Mouse (Mus musculus): ENCODE results near the gene Mrpl34. TPM values are rescaled to one million over a fixed set of nuclear protein-coding genes. Genes with fewer than 3 reads are reported as not detected.

Mrpl34 gene
- polyA plus RNA-seq, 1 experiment from 2014 or later = 175 TPM

- no peak overlapping the region for H3K4me3 ChIP-seq
- 73% methylated on average over 20 of the region's 20 CpGs for WGBS
- peaks cover 42% of the 10 kb centered on the region for H3K36me3 ChIP-seq
- ATAC-seq (ENCODE audit: insufficient number of reproducible peaks, low FRiP score) = no peak
- no peak overlapping the region for H3K4me2 ChIP-seq
- no peak overlapping the region for H3K9ac ChIP-seq
- peaks cover 7% of the 10 kb centered on the region; the same call in 1 of the 2 replicates for H3K4me1 ChIP-seq (replicated peaks)
- H3K9me3 ChIP-seq (replicated peaks) = no peaks in the 10 kb centered on the region
- peaks cover 32% of the 10 kb centered on the region for H3K27me3 ChIP-seq (replicated peaks)
- no peak overlapping the region for H3K27ac ChIP-seq (ENCODE audit: poor library complexity, severe bottlenecking)
Measured at GRCm38 (mm10) chr8:71457659-71458270, 7.0 kb upstream of the Mrpl34 start.

GRCm38 (mm10) chr8:71460716-71461115 is 4.0 kb upstream of the Mrpl34 start:
- Histone ChIP-seq H3K9me3 (replicated peaks) (no peaks in the 10 kb centered on the region), H3K4me1 (replicated peaks) (peaks cover 20% of the 10 kb centered on the region), H3K27ac (ENCODE audit: poor library complexity, severe bottlenecking) (no peak overlapping the region), H3K4me3 (no peak overlapping the region), H3K9ac (no peak overlapping the region), H3K4me2 (no peak overlapping the region), H3K36me3 (peaks cover 42% of the 10 kb centered on the region), H3K27me3 (replicated peaks) (peaks cover 30% of the 10 kb centered on the region)
- ATAC-seq (ENCODE audit: insufficient number of reproducible peaks, low FRiP score) = no peak
- WGBS = 86% methylated on average over 6 of the region's 6 CpGs

DNA sequence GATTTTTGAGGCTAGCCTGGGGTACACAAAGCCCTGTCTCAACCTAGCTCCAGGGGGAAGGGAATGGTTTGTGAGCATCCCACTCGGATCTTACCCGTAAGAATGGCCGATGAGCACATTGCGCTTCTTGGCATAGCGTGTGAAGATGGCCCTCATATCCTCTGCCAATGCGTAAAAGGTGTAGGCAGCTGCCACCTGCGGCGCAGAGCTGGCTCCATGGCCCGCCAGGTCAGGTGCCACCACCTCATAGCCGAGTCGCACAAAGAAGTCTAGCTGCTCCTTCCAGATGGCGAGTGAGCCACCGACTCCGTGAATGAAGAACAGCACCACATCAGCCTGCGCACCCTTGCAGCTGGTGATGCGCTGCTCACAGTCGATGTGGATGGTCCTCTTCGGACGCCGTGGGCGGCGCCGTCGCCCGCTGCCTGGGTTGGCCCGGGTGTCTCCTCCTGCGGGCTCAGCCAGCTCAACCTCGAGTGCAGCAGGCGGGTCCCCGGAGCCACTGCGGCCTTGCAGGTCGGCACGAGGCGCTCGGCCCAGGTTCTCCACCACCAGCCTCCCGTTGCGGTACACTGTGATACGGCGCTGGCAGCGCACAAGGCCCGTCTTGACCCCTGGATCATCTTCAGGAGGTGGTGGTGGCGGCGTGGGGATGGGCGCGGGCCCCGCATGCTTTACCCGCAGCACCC is 3.5 kb upstream of the Mrpl34 start:
- H3K4me3 ChIP-seq = no peak overlapping the region
- no peak overlapping the region for H3K9ac ChIP-seq
- peaks cover 23% of the 10 kb centered on the region for H3K4me1 ChIP-seq (replicated peaks)
- ATAC-seq (ENCODE audit: insufficient number of reproducible peaks, low FRiP score) = no peak
- no peak overlapping the region for H3K4me2 ChIP-seq
- H3K36me3 ChIP-seq = peaks cover 42% of the 10 kb centered on the region
- H3K9me3 ChIP-seq (replicated peaks) = no peaks in the 10 kb centered on the region
- H3K27me3 ChIP-seq (replicated peaks) = peaks cover 25% of the 10 kb centered on the region
- no peak overlapping the region for H3K27ac ChIP-seq (ENCODE audit: poor library complexity, severe bottlenecking)
- 61% methylated on average over 47 of the region's 47 CpGs for WGBS

DNA sequence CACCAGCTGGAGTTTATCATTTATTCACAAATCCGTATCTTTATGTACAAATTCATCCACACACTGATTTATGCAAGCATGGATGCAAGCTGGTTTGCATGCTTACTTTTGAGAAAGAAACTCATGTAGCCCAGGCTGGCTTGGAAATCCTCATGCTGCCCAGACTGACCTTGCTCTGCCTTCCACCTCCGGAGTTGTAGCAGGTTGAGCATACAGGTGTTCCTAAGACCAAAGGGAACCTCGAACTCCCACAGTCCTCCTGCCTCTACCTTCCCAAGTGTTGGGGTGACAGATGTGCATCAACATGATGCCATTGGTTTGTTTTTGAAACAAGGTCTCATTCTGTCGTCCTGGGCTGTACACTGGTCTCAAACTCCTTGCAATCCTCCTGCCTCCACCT is 2.6 kb upstream of the Mrpl34 start:
- Histone ChIP-seq H3K27ac (ENCODE audit: poor library complexity, severe bottlenecking) (no peak overlapping the region), H3K27me3 (replicated peaks) (peaks cover 17% of the 10 kb centered on the region), H3K4me1 (replicated peaks) (peaks cover 23% of the 10 kb centered on the region), H3K9ac (peak overlapping the region; percentile 89; the same call in 1 of the 2 replicates), H3K4me3 (peak overlapping the region; percentile 91; the same call in 1 of the 2 replicates), H3K4me2 (peak overlapping the region; percentile 93), H3K9me3 (replicated peaks) (no peaks in the 10 kb centered on the region), H3K36me3 (peaks cover 39% of the 10 kb centered on the region)
- ATAC-seq (ENCODE audit: insufficient number of reproducible peaks, low FRiP score) = no peak
- WGBS = 66% methylated on average over 4 of the region's 4 CpGs

GRCm38 (mm10) chr8:71462786-71463185 is 2.0 kb upstream of the Mrpl34 start:
- WGBS = 9% methylated on average over 16 of the region's 16 CpGs
- Histone ChIP-seq H3K27ac (ENCODE audit: poor library complexity, severe bottlenecking) (peak overlapping the region; percentile 83; the same call in 1 of the 2 replicates), H3K4me2 (peak overlapping the region; percentile 93), H3K4me1 (replicated peaks) (peaks cover 23% of the 10 kb centered on the region), H3K9me3 (replicated peaks) (no peaks in the 10 kb centered on the region), H3K4me3 (peak overlapping the region; percentile 91), H3K9ac (peak overlapping the region; percentile 89), H3K36me3 (peaks cover 33% of the 10 kb centered on the region), H3K27me3 (replicated peaks) (peaks cover 14% of the 10 kb centered on the region)
- ATAC-seq (ENCODE audit: insufficient number of reproducible peaks, low FRiP score) = 0 out of 2 replicates have a peak, but pooled peaks have one; percentile 5

- Histone ChIP-seq H3K9me3 (replicated peaks) (no peaks in the 10 kb centered on the region), H3K4me3 (peak within 1 kb of the TSS; percentile 91), H3K27me3 (replicated peaks) (peaks cover 14% of the 10 kb centered on the region), H3K4me2 (peak within 1 kb of the TSS; percentile 93), H3K4me1 (replicated peaks) (peaks cover 23% of the 10 kb centered on the region), H3K36me3 (peaks cover 27% of the 10 kb centered on the region), H3K27ac (ENCODE audit: poor library complexity, severe bottlenecking) (peak within 1 kb of the TSS; percentile 83), H3K9ac (peak within 1 kb of the TSS; percentile 89)
- peak; percentile 84 for ATAC-seq (ENCODE audit: insufficient number of reproducible peaks, low FRiP score)
- WGBS = 0% methylated on average over 55 of the region's 55 CpGs
Measured at GRCm38 (mm10) chr8:71463188-71464033, 1.3 kb upstream of the Mrpl34 start, which contains the start of gene Abhd8. Gene Abhd8, minus strand, starts transcription at chr8:71463655.

GRCm38 (mm10) chr8:71465733-71466132 is 974 bp downstream of the Mrpl34 start:
- Histone ChIP-seq H3K36me3 (peaks cover 12% of the 10 kb centered on the region), H3K9ac (no peak overlapping the region)

GRCm38 (mm10) chr8:71466198-71466597 is 1.4 kb downstream of the Mrpl34 start:
- no peak overlapping the region for H3K27ac ChIP-seq (ENCODE audit: poor library complexity, severe bottlenecking)
- WGBS = 94% methylated on average over 5 of the region's 5 CpGs
- H3K9ac ChIP-seq = no peak overlapping the region
- no peak overlapping the region for H3K4me2 ChIP-seq
- peaks cover 37% of the 10 kb centered on the region for H3K4me1 ChIP-seq (replicated peaks)
- no peaks in the 10 kb centered on the region for H3K9me3 ChIP-seq (replicated peaks)
- H3K27me3 ChIP-seq (replicated peaks) = peaks cover 8% of the 10 kb centered on the region
- H3K36me3 ChIP-seq = peaks cover 12% of the 10 kb centered on the region
- no peak overlapping the region for H3K4me3 ChIP-seq
- ATAC-seq (ENCODE audit: insufficient number of reproducible peaks, low FRiP score) = no peak

More at GRCm38 (mm10) chr8:71465733-71466132, 974 bp downstream of the Mrpl34 start:
- peaks cover 35% of the 10 kb centered on the region for H3K4me1 ChIP-seq (replicated peaks)
- H3K27me3 ChIP-seq (replicated peaks) = peaks cover 12% of the 10 kb centered on the region
- peak overlapping the region; percentile 91 for H3K4me3 ChIP-seq
- 74% methylated on average over 8 of the region's 8 CpGs for WGBS
- ATAC-seq (ENCODE audit: insufficient number of reproducible peaks, low FRiP score) = no peak
- H3K27ac ChIP-seq (ENCODE audit: poor library complexity, severe bottlenecking) = no peak overlapping the region
- H3K9me3 ChIP-seq (replicated peaks) = no peaks in the 10 kb centered on the region
- H3K4me2 ChIP-seq = peak overlapping the region; percentile 93

- Histone ChIP-seq H3K4me1 (replicated peaks) (peaks cover 36% of the 10 kb centered on the region), H3K9ac (no peak overlapping the region), H3K27me3 (replicated peaks) (no peaks in the 10 kb centered on the region), H3K27ac (ENCODE audit: poor library complexity, severe bottlenecking) (no peak overlapping the region), H3K9me3 (replicated peaks) (no peaks in the 10 kb centered on the region), H3K36me3 (peaks cover 18% of the 10 kb centered on the region), H3K4me2 (no peak overlapping the region), H3K4me3 (no peak overlapping the region)
- no peak for ATAC-seq (ENCODE audit: insufficient number of reproducible peaks, low FRiP score)
- 95% methylated on average over 2 of the region's 2 CpGs for WGBS
Measured at GRCm38 (mm10) chr8:71467201-71467600, 2.4 kb downstream of the Mrpl34 start.

DNA sequence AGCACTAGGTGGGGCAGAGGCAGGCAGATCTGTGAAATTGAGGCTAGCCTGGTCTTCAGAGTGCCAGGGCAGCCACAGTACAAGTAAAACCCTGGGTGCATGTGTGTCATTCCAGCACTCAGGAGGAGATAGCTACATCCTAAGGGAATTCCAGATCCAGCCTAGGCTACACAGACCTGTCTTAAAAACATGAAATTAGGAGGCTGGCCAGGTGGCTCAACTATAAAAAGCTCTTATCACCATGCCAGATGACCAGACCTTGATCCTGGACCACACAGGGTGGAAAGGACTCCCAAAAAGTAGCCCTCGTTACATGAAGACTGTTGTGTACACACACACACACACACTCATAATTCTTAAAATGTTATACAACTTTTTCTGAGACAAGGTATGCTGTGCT is 3.2 kb downstream of the Mrpl34 start:
- peaks cover 26% of the 10 kb centered on the region for H3K36me3 ChIP-seq
- H3K27me3 ChIP-seq (replicated peaks) = no peaks in the 10 kb centered on the region
- no peak for ATAC-seq (ENCODE audit: insufficient number of reproducible peaks, low FRiP score)
- peaks cover 28% of the 10 kb centered on the region for H3K4me1 ChIP-seq (replicated peaks)
- no peak overlapping the region for H3K27ac ChIP-seq (ENCODE audit: poor library complexity, severe bottlenecking)
- 81% methylated on average over 1 of the region's 1 CpGs for WGBS
- no peak overlapping the region for H3K4me3 ChIP-seq
- H3K9ac ChIP-seq = no peak overlapping the region
- no peak overlapping the region for H3K4me2 ChIP-seq
- H3K9me3 ChIP-seq (replicated peaks) = no peaks in the 10 kb centered on the region

GRCm38 (mm10) chr8:71468916-71469315 is 4.2 kb downstream of the Mrpl34 start, which contains the start of gene Dda1:
Gene Dda1, plus strand, starts transcription at chr8:71469199.
- WGBS = under 1% methylated on average over 42 of the region's 52 CpGs
- ATAC-seq (ENCODE audit: insufficient number of reproducible peaks, low FRiP score) = peak; percentile 89

More at GRCm38 (mm10) chr8:71468916-71469315, 4.2 kb downstream of the Mrpl34 start, which contains the start of gene Dda1:
- Histone ChIP-seq H3K36me3 (peaks cover 35% of the 10 kb centered on the region), H3K4me3 (peak within 1 kb of the TSS; percentile 96), H3K4me2 (peak within 1 kb of the TSS; percentile 85), H3K9me3 (replicated peaks) (no peaks in the 10 kb centered on the region), H3K9ac (peak within 1 kb of the TSS; percentile 94), H3K27me3 (replicated peaks) (no peaks in the 10 kb centered on the region), H3K4me1 (replicated peaks) (peaks cover 25% of the 10 kb centered on the region), H3K27ac (ENCODE audit: poor library complexity, severe bottlenecking) (0 out of 2 replicates have a peak within 1 kb of the TSS, but pooled peaks have one; percentile 59)
